8 mouse cellular contexts compared by ENCODE assay signal in the genomic region with DNA sequence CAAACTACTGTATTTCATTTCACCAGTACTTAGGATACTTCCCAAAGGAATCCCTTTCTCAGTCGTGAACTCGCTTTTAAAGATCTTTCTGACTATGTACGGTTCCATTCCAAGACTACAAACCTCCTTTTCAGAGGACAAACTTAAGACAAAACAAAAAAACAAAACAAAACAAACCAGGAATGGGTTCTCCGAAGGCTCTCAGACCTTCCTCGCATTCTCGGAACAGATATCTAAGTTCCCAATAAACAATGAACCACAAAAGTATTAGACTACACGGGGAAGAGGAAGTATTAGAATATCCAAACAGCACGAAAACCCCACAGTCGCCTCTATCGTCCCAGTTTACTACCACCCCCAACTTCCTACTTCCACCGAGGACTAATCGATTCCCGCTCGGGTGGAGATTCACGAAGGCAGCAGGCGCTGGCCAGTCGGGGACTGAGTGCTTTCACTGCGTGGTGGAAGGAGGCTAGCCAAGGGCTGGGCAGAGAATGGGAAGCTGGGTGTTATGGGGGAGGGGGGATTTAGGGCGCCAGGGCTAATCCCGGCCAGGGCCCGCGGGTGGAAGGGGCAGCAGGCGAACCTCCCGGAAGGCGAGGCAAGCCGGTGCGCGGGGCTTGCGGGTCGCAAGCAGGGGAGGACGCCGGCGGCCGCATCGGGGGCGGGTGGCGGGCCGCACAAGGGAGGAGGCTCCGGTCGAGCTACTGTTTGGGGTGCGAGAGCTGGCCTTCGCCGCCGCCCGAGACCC. TPM values are rescaled to one million over a fixed set of nuclear protein-coding genes. Genes with fewer than 3 reads are reported as not detected.
DNase-seq lines count a peak whose midpoint lies in the region; ATAC-seq and TF ChIP-seq lines count a peak whose summit lies in the region.

No protein-coding gene starts in this region.

- peak overlapping the region; percentile 74 for H3K27ac ChIP-seq in cerebellum, adult 2 months (ENCODE audit: insufficient read depth, low read length)
- H3K27ac ChIP-seq in forebrain, embryonic 11.5 days (ENCODE audit: low read depth, low read length), result peak overlapping the region; percentile 84
- H3K27ac ChIP-seq in limb, embryonic 11.5 days (replicated peaks; ENCODE audit: low read depth, low read length), result peak overlapping the region; percentile 82
- H3K27ac ChIP-seq in midbrain, embryonic 10.5 days (replicated peaks), result peak overlapping the region; percentile 95

- no peak for TF ChIP-seq CTCF in cerebellum, adult 2 months (IDR thresholded peaks at IDR 0.05; ENCODE audit: borderline replicate concordance, insufficient read depth, low read depth, low read length)

- H3K4me1 ChIP-seq in cerebellum, adult 2 months (ENCODE audit: control insufficient read depth, insufficient read depth, low read length), result peaks cover 8% of the 10 kb centered on the region; the same call in 1 of the 2 replicates
- H3K4me1 ChIP-seq in forebrain, embryonic 11.5 days (replicated peaks; ENCODE audit: control insufficient read depth, insufficient read depth, low read length), result peaks cover 5% of the 10 kb centered on the region; the same call in 1 of the 2 replicates
- H3K4me1 ChIP-seq in limb, embryonic 11.5 days (ENCODE audit: control insufficient read depth, insufficient read depth, low read length), result 0 out of 2 replicates have a peak, but pooled peaks cover 3% of the 10 kb centered on the region
- H3K4me1 ChIP-seq in midbrain, embryonic 10.5 days, result peaks cover 25% of the 10 kb centered on the region

- no peaks in the 10 kb centered on the region for H3K9me3 ChIP-seq in forebrain, embryonic 11.5 days (ENCODE audit: control insufficient read depth, low read length)
- no peaks in the 10 kb centered on the region for H3K9me3 ChIP-seq in limb, embryonic 11.5 days (ENCODE audit: control insufficient read depth, low read length)
- H3K9me3 ChIP-seq in midbrain, embryonic 10.5 days (replicated peaks), result no peaks in the 10 kb centered on the region

- H3K27me3 ChIP-seq in cerebellum, adult 2 months (ENCODE audit: control insufficient read depth, insufficient read depth, low read length), result no peaks in the 10 kb centered on the region
- H3K27me3 ChIP-seq in forebrain, embryonic 11.5 days (ENCODE audit: control insufficient read depth, insufficient read depth, low read length), result no peaks in the 10 kb centered on the region
- no peaks in the 10 kb centered on the region for H3K27me3 ChIP-seq in limb, embryonic 11.5 days (ENCODE audit: control insufficient read depth, insufficient read depth, low read length)
- no peaks in the 10 kb centered on the region for H3K27me3 ChIP-seq in midbrain, embryonic 10.5 days (ENCODE audit: low read depth, poor library complexity, severe bottlenecking)
- H3K27me3 ChIP-seq in splenic B cell, adult 2 months (ENCODE audit: control insufficient read depth, insufficient read depth, low read length, poor library complexity, severe bottlenecking), result no peaks in the 10 kb centered on the region

- WGBS in cerebellum, adult 2 months, result under 1% methylated on average over 44 of the region's 45 CpGs
- 3% methylated on average over 36 of the region's 45 CpGs for WGBS in forebrain, embryonic 11.5 days
- whole genome bisulfite sequencing in limb, embryonic 11.5 days, result 2% methylated on average over 45 of the region's 45 CpGs
- WGBS in midbrain, embryonic 10.5 days, result 3% methylated on average over 45 of the region's 45 CpGs

- H3K36me3 ChIP-seq in forebrain, embryonic 11.5 days (ENCODE audit: control insufficient read depth, insufficient read depth, low read length), result no peaks in the 10 kb centered on the region; the same call in 1 of the 2 replicates
- H3K36me3 ChIP-seq in limb, embryonic 11.5 days (ENCODE audit: control insufficient read depth, insufficient read depth, low read length), result no peaks in the 10 kb centered on the region
- H3K36me3 ChIP-seq in midbrain, embryonic 10.5 days, result peaks cover 5% of the 10 kb centered on the region; the same call in 1 of the 2 replicates
- 0 out of 2 replicates have a peak, but pooled peaks cover 5% of the 10 kb centered on the region for H3K36me3 ChIP-seq in splenic B cell, adult 2 months (ENCODE audit: control insufficient read depth, insufficient read depth, low read length, poor library complexity, severe bottlenecking)

- peak overlapping the region; percentile 86 for H3K9ac ChIP-seq in forebrain, embryonic 11.5 days (ENCODE audit: low read length)
- peak overlapping the region; percentile 88 for H3K9ac ChIP-seq in limb, embryonic 11.5 days (ENCODE audit: low read length)

- peak in 1 of 2 experiments; percentile 56 for DNase-seq in cerebellum, adult 2 months
- DNase-seq in cerebellum, postnatal 4 days (ENCODE audit: low spot score in 2 of 2), result no peak
- DNase-seq in adrenal gland, adult 8-10 months, result peak; percentile 10
- no peak for DNase-seq in forebrain, embryonic 11.5 days (ENCODE audit: low spot score)
- DNase-seq in heart, postnatal 4 days, result peak; percentile 54
- DNase-seq in limb, embryonic 11.5 days (ENCODE audit: low spot score), result peak; percentile 56
- peak; percentile 62 for DNase-seq in midbrain, embryonic 10.5 days (ENCODE audit: low spot score)
- DNase-seq in splenic B cell, adult 2 months (ENCODE audit: low read depth, low spot score), result peak; percentile 29

- peak overlapping the region; percentile 97 for H3K4me2 ChIP-seq in forebrain, embryonic 11.5 days (ENCODE audit: low read depth, low read length, severe bottlenecking)
- H3K4me2 ChIP-seq in limb, embryonic 11.5 days (ENCODE audit: low read depth, severe bottlenecking), result peak overlapping the region; percentile 92

- peak overlapping the region; percentile 84 for H3K4me3 ChIP-seq in cerebellum, adult 2 months (replicated peaks; ENCODE audit: insufficient read depth, low read depth, low read length)
- H3K4me3 ChIP-seq in forebrain, embryonic 11.5 days (ENCODE audit: low read depth, low read length), result peak overlapping the region; percentile 94
- peak overlapping the region; percentile 80 for H3K4me3 ChIP-seq in limb, embryonic 11.5 days (ENCODE audit: low read depth, low read length)
- H3K4me3 ChIP-seq in midbrain, embryonic 10.5 days, result peak overlapping the region; percentile 86

- TF ChIP-seq POLR2A in cerebellum, adult 2 months (IDR thresholded peaks at IDR 0.05; ENCODE audit: borderline replicate concordance, insufficient read depth, low read length), result no peak

- ATAC-seq in forebrain, embryonic 11.5 days (replicated peaks; ENCODE audit: low FRiP score), result 0 out of 2 replicates have a peak, but pooled peaks have one; percentile 22
- ATAC-seq in limb, embryonic 11.5 days (ENCODE audit: insufficient number of reproducible peaks, low FRiP score, low TSS enrichment, low read depth), result no peak

RNA-seq across cellular contexts. Expression of a gene that starts 1.5 kb away (rescaled TPM):
- polyA plus RNA-seq in cerebellum, adult 2 months (2012; rRNA removed), result 23.0 and 25.1 TPM in 2 replicates
- total RNA-seq in adrenal gland, adult 8-10 months (2022), result 10 to 100 TPM; 37.4 to 45.0 (median 41.1) TPM
- 19.4 and 33.4 TPM in 2 replicates for polyA plus RNA-seq in forebrain, embryonic 11.5 days (2014; fragmentation: Nextera tagmentation; extraction: Ambion mirVana)
- total RNA-seq in heart, postnatal 4 days (2021), result 10 to 100 TPM; 16.2 to 17.5 TPM
- 17.6 and 20.6 TPM in 2 replicates for polyA plus RNA-seq in limb, embryonic 11.5 days (2014; fragmentation: Nextera tagmentation; extraction: Ambion mirVana)
- polyA plus RNA-seq in midbrain, embryonic 10.5 days (2016; fragmentation: Nextera tagmentation; extraction: Ambion mirVana), result 21.0 and 23.7 TPM in 2 replicates

RNA-seq across cellular contexts. Expression of a gene that starts 44.4 kb away (rescaled TPM):
- polyA plus RNA-seq in cerebellum, adult 2 months (2012; rRNA removed), result 27.0 and 29.0 TPM in 2 replicates
- 10 to 100 TPM; 62.9 to 72.7 (median 66.6) TPM for total RNA-seq in adrenal gland, adult 8-10 months (2022)
- polyA plus RNA-seq in forebrain, embryonic 11.5 days (2014; fragmentation: Nextera tagmentation; extraction: Ambion mirVana), result 75.5 and 81.7 TPM in 2 replicates
- total RNA-seq in heart, postnatal 4 days (2021), result 10 to 100 TPM; 48.5 to 52.6 TPM
- polyA plus RNA-seq in limb, embryonic 11.5 days (2014; fragmentation: Nextera tagmentation; extraction: Ambion mirVana), result 75.2 and 87.8 TPM in 2 replicates
- 74.3 and 82.5 TPM in 2 replicates for polyA plus RNA-seq in midbrain, embryonic 10.5 days (2016; fragmentation: Nextera tagmentation; extraction: Ambion mirVana)

RNA-seq across cellular contexts. Expression of a gene that starts 54.1 kb away (rescaled TPM):
- polyA plus RNA-seq in cerebellum, adult 2 months (2012; rRNA removed), result 23.3 and 24.9 TPM in 2 replicates
- total RNA-seq in adrenal gland, adult 8-10 months (2022), result 10 to 100 TPM; 41.6 to 57.7 (median 49.9) TPM
- 16.1 and 18.2 TPM in 2 replicates for polyA plus RNA-seq in forebrain, embryonic 11.5 days (2014; fragmentation: Nextera tagmentation; extraction: Ambion mirVana)
- 10 to 100 TPM; 31.3 to 32.7 TPM for total RNA-seq in heart, postnatal 4 days (2021)
- polyA plus RNA-seq in limb, embryonic 11.5 days (2014; fragmentation: Nextera tagmentation; extraction: Ambion mirVana), result 14.6 and 17.4 TPM in 2 replicates
- polyA plus RNA-seq in midbrain, embryonic 10.5 days (2016; fragmentation: Nextera tagmentation; extraction: Ambion mirVana), result 10.7 and 12.0 TPM in 2 replicates

Comparison
In these comparisons a context has a peak if more than half of its experiments do, and no peak if none do; other contexts are left out.
1. DNase-seq: peak in adrenal gland, adult 8-10 months (single experiment), heart, postnatal 4 days (single experiment), limb, embryonic 11.5 days (single experiment), midbrain, embryonic 10.5 days (single experiment) and splenic B cell, adult 2 months (single experiment); none in cerebellum, postnatal 4 days (0 of 2) and forebrain, embryonic 11.5 days (single experiment).
2. Peak in every context shown above with its lines, with median percentiles within 50 percentile points of each other: H3K27ac ChIP-seq and H3K4me3 ChIP-seq.